Comparison of ENCODE assay signal across 21 mouse cellular contexts in genomic region chr5:142420317-142420716, GRCm38 (mm10). TPM values are rescaled to one million over a fixed set of nuclear protein-coding genes. Genes with fewer than 3 reads are reported as not detected.
DNase-seq lines count a peak whose midpoint lies in the region; ATAC-seq and TF ChIP-seq lines count a peak whose summit lies in the region.
"Had no signal": no experiment of that assay in that cellular context is flagged by ENCODE, and none has a peak within 500 bp of the region (broad histone marks: within the 10 kb centered on the region; RNA-seq: fewer than 3 reads in every experiment).

No protein-coding gene starts in this region.

- intact Hi-C loops in heart, adult 2 months (cut with DNase I): no loop called here
- intact Hi-C loops in heart, postnatal 14 days (cut with DNase I): no loop called here

- TF ChIP-seq CTCF in heart, adult 2 months (IDR thresholded peaks at IDR 0.05): no peak

- no peak overlapping the region for H3K9ac ChIP-seq in forebrain, embryonic 11.5 days (ENCODE audit: low read length)
- H3K9ac ChIP-seq in heart, adult 2 months (ENCODE audit: low read depth, low read length): no peak overlapping the region
- H3K9ac ChIP-seq in heart, embryonic 15.5 days: no peak overlapping the region
- H3K9ac ChIP-seq: hindbrain, embryonic 14.5 days; intestine, embryonic 15.5 days had no signal

- WGBS in forebrain, embryonic 10.5 days: 95% methylated on average over 4 of the region's 4 CpGs
- 98% methylated on average over 4 of the region's 4 CpGs for WGBS in forebrain, embryonic 11.5 days
- 67% methylated on average over 4 of the region's 4 CpGs for WGBS in heart, embryonic 10.5 days
- WGBS in heart, adult 2 months: 81% methylated on average over 4 of the region's 4 CpGs
- WGBS in heart, embryonic 15.5 days: 67% methylated on average over 4 of the region's 4 CpGs

- H3K36me3 ChIP-seq in forebrain, embryonic 10.5 days (replicated peaks): peaks cover 77% of the 10 kb centered on the region
- H3K36me3 ChIP-seq in forebrain, embryonic 11.5 days (ENCODE audit: control insufficient read depth, insufficient read depth, low read length): no peaks in the 10 kb centered on the region; the same call in 1 of the 2 replicates
- peaks cover 28% of the 10 kb centered on the region; the same call in 1 of the 2 replicates for H3K36me3 ChIP-seq in heart, embryonic 10.5 days
- H3K36me3 ChIP-seq in heart, adult 2 months (ENCODE audit: control insufficient read depth, insufficient read depth, low read length): no peaks in the 10 kb centered on the region
- H3K36me3 ChIP-seq in heart, embryonic 15.5 days: no peaks in the 10 kb centered on the region
- H3K36me3 ChIP-seq: intestine, embryonic 15.5 days had no signal

- TF ChIP-seq POLR2A in heart, adult 2 months (IDR thresholded peaks at IDR 0.05; ENCODE audit: insufficient read depth, low read depth, low read length): no peak

- H3K9me3 ChIP-seq in forebrain, embryonic 10.5 days: no peaks in the 10 kb centered on the region
- no peaks in the 10 kb centered on the region for H3K9me3 ChIP-seq in forebrain, embryonic 11.5 days (ENCODE audit: control insufficient read depth, low read length)
- H3K9me3 ChIP-seq in heart, embryonic 10.5 days: no peaks in the 10 kb centered on the region
- no peaks in the 10 kb centered on the region for H3K9me3 ChIP-seq in heart, embryonic 15.5 days (replicated peaks)
- H3K9me3 ChIP-seq: embryonic facial prominence, embryonic 13.5 days; G1E; hindbrain, embryonic 10.5 days; intestine, embryonic 15.5 days had no signal

- no peak for TF ChIP-seq EP300 in heart, adult 2 months (IDR thresholded peaks at IDR 0.05; ENCODE audit: insufficient read depth, low read depth, low read length)

- no peak overlapping the region for H3K4me3 ChIP-seq in forebrain, embryonic 10.5 days
- H3K4me3 ChIP-seq in forebrain, embryonic 11.5 days (ENCODE audit: low read depth, low read length): no peak overlapping the region
- H3K4me3 ChIP-seq in heart, embryonic 10.5 days: no peak overlapping the region
- H3K4me3 ChIP-seq in heart, adult 2 months: no peak overlapping the region
- no peak overlapping the region for H3K4me3 ChIP-seq in heart, embryonic 15.5 days
- H3K4me3 ChIP-seq: embryonic facial prominence, embryonic 13.5 days; hindbrain, embryonic 10.5 days; intestine, embryonic 15.5 days had no signal

- H3K4me1 ChIP-seq in forebrain, embryonic 10.5 days: peaks cover 42% of the 10 kb centered on the region
- peaks cover 2% of the 10 kb centered on the region; the same call in 1 of the 2 replicates for H3K4me1 ChIP-seq in forebrain, embryonic 11.5 days (replicated peaks; ENCODE audit: control insufficient read depth, insufficient read depth, low read length)
- peaks cover 90% of the 10 kb centered on the region for H3K4me1 ChIP-seq in heart, embryonic 10.5 days
- peaks cover 18% of the 10 kb centered on the region for H3K4me1 ChIP-seq in heart, adult 2 months (ENCODE audit: control insufficient read depth, insufficient read depth, low read length)
- peaks cover 74% of the 10 kb centered on the region for H3K4me1 ChIP-seq in heart, embryonic 15.5 days (replicated peaks)

- ATAC-seq in forebrain, embryonic 11.5 days (replicated peaks; ENCODE audit: low FRiP score): no peak
- ATAC-seq in heart, embryonic 15.5 days (replicated peaks; ENCODE audit: insufficient number of reproducible peaks, insufficient read depth, low FRiP score, low read depth): no peak
- ATAC-seq: CD4-positive, CD25-positive, alpha-beta regulatory T cell, adult 4 months; forebrain, embryonic 14.5 days; intestine, embryonic 15.5 days had no signal

- no peak for DNase-seq in forebrain, embryonic 10.5 days (ENCODE audit: extremely low spot score, low spot score)
- DNase-seq in forebrain, embryonic 11.5 days (ENCODE audit: low spot score): no peak
- DNase-seq in heart, embryonic 10.5 days (ENCODE audit: low spot score): no peak
- no peak for DNase-seq in heart, adult 2 months
- DNase-seq in heart, postnatal 14 days: no peak
- peak; percentile 59 for DNase-seq in brain, adult 2 months (ENCODE audit: low read depth, low spot score)
- DNase-seq: adrenal gland, adult 8-10 months; adrenal gland, postnatal 36 days; B cell, adult 2 months; cerebellum, adult 11-12 months; cerebellum, adult 9-11 months; cerebellum, postnatal 36 days; gastrocnemius, postnatal 25 days had no signal

- H3K27me3 ChIP-seq in forebrain, embryonic 10.5 days (ENCODE audit: poor library complexity, severe bottlenecking): no peaks in the 10 kb centered on the region
- H3K27me3 ChIP-seq in forebrain, embryonic 11.5 days (ENCODE audit: control insufficient read depth, insufficient read depth, low read length): no peaks in the 10 kb centered on the region
- H3K27me3 ChIP-seq in heart, embryonic 10.5 days (ENCODE audit: insufficient read depth, poor library complexity, severe bottlenecking): no peaks in the 10 kb centered on the region
- no peaks in the 10 kb centered on the region for H3K27me3 ChIP-seq in heart, adult 2 months (ENCODE audit: control insufficient read depth, insufficient read depth, low read length)
- H3K27me3 ChIP-seq in heart, embryonic 15.5 days: no peaks in the 10 kb centered on the region
- H3K27me3 ChIP-seq: embryonic facial prominence, embryonic 13.5 days; intestine, embryonic 15.5 days had no signal

- H3K79me2 ChIP-seq in heart, adult 2 months (replicated peaks; ENCODE audit: control insufficient read depth, insufficient read depth, low read length): peaks cover 10% of the 10 kb centered on the region

- no peak overlapping the region for H3K4me2 ChIP-seq in forebrain, embryonic 11.5 days (ENCODE audit: low read depth, low read length, severe bottlenecking)
- no peak overlapping the region for H3K4me2 ChIP-seq in heart, embryonic 15.5 days
- H3K4me2 ChIP-seq: embryonic facial prominence, embryonic 13.5 days; hindbrain, embryonic 14.5 days; intestine, embryonic 15.5 days had no signal

- peak overlapping the region; percentile 17; the same call in 1 of the 2 replicates for H3K27ac ChIP-seq in forebrain, embryonic 10.5 days
- H3K27ac ChIP-seq in forebrain, embryonic 11.5 days (ENCODE audit: low read depth, low read length): no peak overlapping the region
- H3K27ac ChIP-seq in heart, embryonic 10.5 days: 0 out of 2 replicates have a peak overlapping the region, but pooled peaks have one; percentile 32
- H3K27ac ChIP-seq in heart, adult 2 months: no peak overlapping the region
- H3K27ac ChIP-seq in heart, embryonic 15.5 days: 0 out of 2 replicates have a peak overlapping the region, but pooled peaks have one; percentile 5
- H3K27ac ChIP-seq: embryonic facial prominence, embryonic 13.5 days; hindbrain, embryonic 10.5 days; hindbrain, embryonic 14.5 days; intestine, embryonic 15.5 days had no signal

RNA-seq across cellular contexts. Expression of gene Foxk1, which starts 19.0 kb away (rescaled TPM):
- polyA plus RNA-seq in forebrain, embryonic 10.5 days (2016; fragmentation: Nextera tagmentation; extraction: Ambion mirVana): 4.3 and 5.2 TPM in 2 replicates
- polyA plus RNA-seq in forebrain, embryonic 11.5 days (2014; fragmentation: Nextera tagmentation; extraction: Ambion mirVana): 5.0 and 6.1 TPM in 2 replicates
- polyA plus RNA-seq in heart, embryonic 10.5 days (2016; fragmentation: Nextera tagmentation; extraction: Ambion mirVana): 3.3 and 4.5 TPM in 2 replicates
- total RNA-seq in heart, adult 2 months (2021): 10 to 100 TPM; 13.2 to 13.8 TPM
- 9.2 and 9.5 TPM in 2 replicates for polyA plus RNA-seq in heart, adult 2 months (2012; rRNA removed)
- polyA plus RNA-seq in heart, embryonic 15.5 days (2015; fragmentation: Nextera tagmentation; extraction: Ambion mirVana): 3.1 and 4.2 TPM in 2 replicates
- total RNA-seq in heart, postnatal 14 days (2021): 10 to 100 TPM; 16.7 to 17.5 TPM

RNA-seq across cellular contexts. Expression of gene Ap5z1, which starts 43.4 kb away (rescaled TPM):
- 10.6 and 12.5 TPM in 2 replicates for polyA plus RNA-seq in forebrain, embryonic 10.5 days (2016; fragmentation: Nextera tagmentation; extraction: Ambion mirVana)
- 12.8 and 13.1 TPM in 2 replicates for polyA plus RNA-seq in forebrain, embryonic 11.5 days (2014; fragmentation: Nextera tagmentation; extraction: Ambion mirVana)
- polyA plus RNA-seq in heart, embryonic 10.5 days (2016; fragmentation: Nextera tagmentation; extraction: Ambion mirVana): 8.7 and 11.1 TPM in 2 replicates
- total RNA-seq in heart, adult 2 months (2021): 1 to 10 TPM; 5.4 to 6.4 TPM
- polyA plus RNA-seq in heart, adult 2 months (2012; rRNA removed): 13.0 and 23.6 TPM in 2 replicates
- 6.0 and 8.8 TPM in 2 replicates for polyA plus RNA-seq in heart, embryonic 15.5 days (2015; fragmentation: Nextera tagmentation; extraction: Ambion mirVana)
- 1 to 10 TPM; 5.9 to 8.7 TPM for total RNA-seq in heart, postnatal 14 days (2021)

Comparison
In these comparisons a context has a peak if more than half of its experiments do, and no peak if none do; other contexts are left out.
1. H3K27ac ChIP-seq: peak in forebrain, embryonic 10.5 days (single experiment), heart, embryonic 10.5 days (single experiment) and heart, embryonic 15.5 days (single experiment); none in forebrain, embryonic 11.5 days (single experiment) and heart, adult 2 months (single experiment).